Mouse (Mus musculus) intestine, postnatal 0 days (tissue): ENCODE results near the gene E330021D16Rik. TPM values are rescaled to one million over a fixed set of nuclear protein-coding genes. Genes with fewer than 3 reads are reported as not detected.

Experiments
- ATAC-seq: fragments of 200-750 bp; cut with Nextera tagmentation; 2 replicates; pipeline ENCODE4 v1.8.0; 2017; ENCODE audit warnings: mild to moderate bottlenecking, moderate TSS enrichment, moderate library complexity
- H3K27ac ChIP-seq: fragments of 300-500 bp; sonication (generic); 2 replicates; pipeline ENCODE4 v1.5.1; 2014; ENCODE audit warnings: mild to moderate bottlenecking, low read depth, low read length, moderate library complexity
- H3K27me3 ChIP-seq: fragments of 300-500 bp; sonication (generic); replicated peaks from 2 replicates; pipeline ENCODE4 v1.6.1; 2014; ENCODE audit warnings: low read length, mixed read lengths; ENCODE audit not compliant: control insufficient read depth, insufficient read depth
- H3K36me3 ChIP-seq: fragments of 300-500 bp; sonication (generic); 2 replicates; pipeline ENCODE4 v1.6.1; 2014; ENCODE audit warnings: mild to moderate bottlenecking, moderate library complexity; ENCODE audit not compliant: control insufficient read depth, insufficient read depth
- H3K4me1 ChIP-seq: fragments of 300-500 bp; sonication (generic); replicated peaks from 2 replicates; pipeline ENCODE4 v1.6.1; 2014; ENCODE audit warnings: antibody characterized with exemption, low read length, mixed read lengths; ENCODE audit not compliant: control insufficient read depth, insufficient read depth
- H3K4me2 ChIP-seq: fragments of 300-500 bp; sonication (generic); replicated peaks from 2 replicates; pipeline ENCODE4 v1.6.1; 2014; ENCODE audit warnings: low read depth, mild to moderate bottlenecking, moderate library complexity
- H3K4me3 ChIP-seq: fragments of 300-500 bp; sonication (generic); 2 replicates; pipeline ENCODE4 v1.5.1; 2014; ENCODE audit warnings: low read depth, low read length
- H3K9ac ChIP-seq: fragments of 300-500 bp; sonication (generic); 2 replicates; pipeline ENCODE4 v1.6.1; 2014; ENCODE audit warnings: mild to moderate bottlenecking, low read depth, low read length
- H3K9me3 ChIP-seq: fragments of 300-500 bp; sonication (generic); 2 replicates; pipeline ENCODE4 v1.6.1; 2016; ENCODE audit warnings: mixed run types; ENCODE audit not compliant: control insufficient read depth
- CTCF ChIP-seq: sonication (generic); IDR thresholded peaks from 2 replicates; pipeline ENCODE4 v1.5.1; 2016; ENCODE audit warnings: low read depth, mild to moderate bottlenecking, control low read depth, antibody characterized with exemption, moderate library complexity
- WGBS: fragments of 180-500 bp; shearing (Covaris S2); extraction: QIAGEN DNeasy Blood & Tissue Kit; methylation state at CpG from one replicate; pipeline ENCODE4 v1.1.7; 2014; 5-methylcytosine and 5-hydroxymethylcytosine counted together
- polyA plus RNA-seq: library from polyadenylated mRNA; unstranded; fragments of >200 nt; fragmentation: Nextera tagmentation; extraction: Ambion mirVana; gene quantifications from 2 replicates; pipeline ENCODE4 v1.2.1, GENCODE M21; 2015

E330021D16Rik gene
- polyA plus RNA-seq, 1 experiment from 2014 or later = not detected

DNA sequence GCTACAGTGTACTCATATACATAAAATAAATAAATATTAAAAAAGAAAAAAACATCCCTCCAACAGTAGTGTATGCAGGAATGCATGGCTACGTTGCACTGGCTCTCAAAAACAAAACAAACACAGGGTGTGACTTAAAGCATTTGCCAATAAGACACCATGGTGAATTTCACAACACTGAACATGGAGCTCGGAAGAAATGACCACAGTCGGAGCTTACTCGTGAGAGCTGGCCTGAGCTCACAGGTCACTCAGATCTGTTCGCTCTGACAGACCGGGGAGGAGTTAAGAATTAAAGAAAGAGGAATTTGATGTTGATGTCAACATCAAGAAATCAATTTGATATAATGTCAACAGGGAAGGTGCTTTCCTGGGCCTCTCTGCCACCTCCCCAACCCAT, 18.2 kb upstream of the E330021D16Rik start:
- Histone ChIP-seq H3K27me3 (no peaks in the 10 kb centered on the region), H3K4me1 (no peaks in the 10 kb centered on the region), H3K36me3 (no peaks in the 10 kb centered on the region), H3K4me3 (no peak overlapping the region), H3K4me2 (no peak overlapping the region), H3K27ac (no peak overlapping the region), H3K9me3 (no peaks in the 10 kb centered on the region), H3K9ac (no peak overlapping the region)
- 90% methylated on average over 6 of the region's 6 CpGs for WGBS
- no peak for TF ChIP-seq CTCF
- ATAC-seq = no peak

DNA sequence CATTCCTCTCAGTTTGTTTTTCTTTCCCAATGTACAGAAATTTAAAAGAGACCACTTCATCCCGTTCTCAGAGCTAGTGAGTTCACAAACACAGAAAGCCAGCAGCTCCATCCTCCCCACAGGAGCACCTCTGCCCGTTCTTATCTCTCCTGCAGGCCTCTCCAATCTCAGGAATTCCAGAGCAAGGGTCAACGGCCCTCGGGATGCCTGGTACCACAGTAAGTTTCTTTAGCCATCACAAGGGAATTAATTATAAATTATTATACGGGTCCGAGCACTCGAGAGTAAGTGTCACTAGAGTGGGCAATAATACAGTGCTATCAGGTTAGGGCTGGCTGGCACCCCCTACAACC, 16.5 kb upstream of the E330021D16Rik start:
- no peak for ATAC-seq
- Histone ChIP-seq H3K27ac (no peak overlapping the region), H3K36me3 (no peaks in the 10 kb centered on the region), H3K4me2 (no peak overlapping the region), H3K4me1 (no peaks in the 10 kb centered on the region), H3K4me3 (no peak overlapping the region), H3K9me3 (no peaks in the 10 kb centered on the region), H3K27me3 (no peaks in the 10 kb centered on the region), H3K9ac (no peak overlapping the region)
- 12% methylated on average over 7 of the region's 7 CpGs for WGBS
- no peak for TF ChIP-seq CTCF

DNA sequence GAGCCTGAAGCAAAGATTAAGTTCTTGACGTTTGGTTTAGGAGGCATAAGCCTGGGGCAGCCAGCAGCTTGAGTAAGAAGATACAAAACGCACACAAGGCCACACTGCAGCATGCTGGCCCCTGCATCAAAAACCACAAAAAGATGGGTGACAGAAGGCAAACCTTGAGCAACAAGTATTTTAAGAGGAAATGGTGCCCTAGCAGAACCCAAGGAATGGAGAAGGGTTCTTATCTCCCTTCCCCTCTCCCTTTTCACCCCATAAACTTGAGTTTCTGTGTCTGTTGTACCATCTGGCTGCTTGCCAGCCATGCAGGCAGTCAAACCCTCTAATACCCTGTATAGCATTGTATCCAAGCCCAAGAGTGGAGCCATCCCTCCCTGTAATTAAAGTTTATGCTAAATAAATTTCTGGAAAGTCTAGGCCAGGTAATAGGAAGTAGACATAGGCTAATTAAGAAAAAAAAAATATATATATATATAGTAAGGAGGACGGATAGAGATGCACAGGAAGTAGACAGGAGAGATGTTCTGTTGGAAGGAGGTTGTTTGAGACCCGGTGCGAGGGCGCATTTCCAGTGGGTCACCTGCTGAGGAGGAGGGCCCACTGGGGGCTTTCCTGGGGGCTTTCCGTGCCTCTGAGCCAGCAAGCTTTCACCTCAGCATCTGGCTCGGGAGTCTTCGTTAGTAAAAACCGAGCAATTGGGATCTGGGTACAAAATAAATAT, 16.0 kb upstream of the E330021D16Rik start:
- H3K36me3 ChIP-seq = no peaks in the 10 kb centered on the region
- H3K4me1 ChIP-seq = no peaks in the 10 kb centered on the region
- no peak for TF ChIP-seq CTCF
- ATAC-seq = no peak
- H3K27ac ChIP-seq = no peak overlapping the region
- no peaks in the 10 kb centered on the region for H3K27me3 ChIP-seq
- no peak overlapping the region for H3K4me3 ChIP-seq
- no peaks in the 10 kb centered on the region for H3K9me3 ChIP-seq
- H3K4me2 ChIP-seq = no peak overlapping the region
- H3K9ac ChIP-seq = no peak overlapping the region
- 43% methylated on average over 10 of the region's 10 CpGs for WGBS

DNA sequence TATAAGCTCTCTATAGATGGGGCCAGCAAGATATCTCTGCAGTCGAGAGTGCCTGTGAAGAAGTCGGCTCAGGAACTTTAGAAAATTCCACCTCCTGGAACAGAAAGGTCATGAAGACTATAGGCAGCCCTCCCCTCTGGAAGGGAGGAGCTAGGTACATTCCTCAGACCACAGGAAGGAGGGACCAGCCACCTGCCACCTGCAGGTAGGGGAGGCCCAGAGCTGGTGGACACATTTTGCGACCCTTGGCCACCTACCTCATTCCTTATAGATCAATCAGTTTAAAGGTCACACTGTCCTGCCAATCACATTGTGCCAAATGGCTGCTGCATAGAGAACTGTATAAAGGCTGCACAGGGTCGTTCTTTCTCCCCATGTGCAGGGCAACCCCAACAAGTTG, 14.1 kb upstream of the E330021D16Rik start:
- H3K27ac ChIP-seq = no peak overlapping the region
- peak; percentile 42 for TF ChIP-seq CTCF
- no peaks in the 10 kb centered on the region for H3K36me3 ChIP-seq
- no peak overlapping the region for H3K4me3 ChIP-seq
- 22% methylated on average over 4 of the region's 4 CpGs for WGBS
- H3K9ac ChIP-seq = no peak overlapping the region
- H3K27me3 ChIP-seq = no peaks in the 10 kb centered on the region
- no peaks in the 10 kb centered on the region for H3K9me3 ChIP-seq
- peak; percentile 84 for ATAC-seq
- H3K4me1 ChIP-seq = no peaks in the 10 kb centered on the region
- no peak overlapping the region for H3K4me2 ChIP-seq

DNA sequence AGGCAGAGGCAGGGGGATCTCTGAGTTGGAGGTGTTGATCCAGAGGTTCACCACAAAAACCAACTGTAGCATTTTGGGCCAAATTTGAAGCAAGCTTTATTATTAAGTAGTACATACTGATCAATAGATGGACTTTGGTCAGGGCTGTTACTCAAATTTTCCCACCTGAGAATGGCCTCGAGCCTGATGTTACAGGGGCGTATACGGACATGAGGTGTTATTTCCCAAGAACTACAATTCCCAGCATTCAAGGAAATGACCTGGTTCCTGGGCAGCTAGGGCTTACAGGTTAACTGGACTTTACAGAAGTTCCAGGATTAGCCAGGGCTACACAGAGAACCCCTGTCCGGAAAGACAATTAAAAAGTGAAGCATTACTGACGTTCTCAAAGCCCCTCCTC, 13.0 kb upstream of the E330021D16Rik start:
- no peaks in the 10 kb centered on the region for H3K9me3 ChIP-seq
- H3K4me1 ChIP-seq = no peaks in the 10 kb centered on the region
- WGBS = 72% methylated on average over 5 of the region's 5 CpGs
- ATAC-seq = no peak
- H3K27me3 ChIP-seq = no peaks in the 10 kb centered on the region
- H3K4me2 ChIP-seq = no peak overlapping the region
- H3K4me3 ChIP-seq = no peak overlapping the region
- no peak for TF ChIP-seq CTCF
- no peaks in the 10 kb centered on the region for H3K36me3 ChIP-seq
- no peak overlapping the region for H3K27ac ChIP-seq
- no peak overlapping the region for H3K9ac ChIP-seq

DNA sequence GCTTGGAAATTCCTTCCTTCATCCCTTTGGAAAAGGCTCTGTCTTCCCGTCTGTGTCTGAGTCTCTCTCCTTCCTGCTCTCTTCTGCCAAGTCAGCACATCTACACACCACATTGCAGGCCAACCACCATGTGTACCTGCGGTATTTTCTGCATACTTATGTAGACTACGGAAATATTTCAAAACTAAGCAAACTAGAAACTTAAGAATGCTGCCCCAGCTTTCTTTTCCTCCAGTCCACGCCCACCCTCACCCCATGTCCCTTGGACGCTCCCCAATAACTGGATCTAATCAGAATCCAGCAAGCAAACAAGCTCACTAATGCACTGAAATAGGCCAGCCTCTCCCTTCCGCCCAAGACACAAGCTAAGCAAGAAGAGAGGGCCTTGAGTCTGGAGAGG, 11.9 kb upstream of the E330021D16Rik start:
- no peak for ATAC-seq
- Histone ChIP-seq H3K36me3 (no peaks in the 10 kb centered on the region), H3K4me1 (no peaks in the 10 kb centered on the region), H3K4me2 (no peak overlapping the region), H3K27me3 (no peaks in the 10 kb centered on the region), H3K4me3 (no peak overlapping the region), H3K27ac (no peak overlapping the region), H3K9ac (no peak overlapping the region), H3K9me3 (no peaks in the 10 kb centered on the region)
- no peak for TF ChIP-seq CTCF
- WGBS = 53% methylated on average over 6 of the region's 6 CpGs

DNA sequence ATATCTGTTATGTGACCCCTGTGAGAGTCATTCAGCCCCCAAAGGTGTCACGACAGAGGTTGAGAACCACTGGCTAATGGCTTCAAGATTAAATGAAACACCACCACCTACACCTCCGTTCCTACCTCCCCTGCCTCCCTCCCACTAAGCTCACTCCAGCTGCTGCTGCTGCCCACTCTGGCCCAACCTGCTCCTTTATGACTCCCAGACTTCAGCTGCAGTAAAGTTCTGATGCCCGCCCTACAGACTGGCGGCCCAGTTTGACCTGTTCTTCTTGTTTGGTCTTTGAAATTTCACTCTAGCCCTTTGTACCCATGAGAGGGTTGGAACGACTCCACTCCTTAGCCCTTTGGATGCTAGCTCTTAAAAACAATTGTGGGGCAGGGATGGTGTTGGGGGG, 10.6 kb upstream of the E330021D16Rik start:
- 50% methylated on average over 5 of the region's 5 CpGs for WGBS
- Histone ChIP-seq H3K4me1 (no peaks in the 10 kb centered on the region), H3K9me3 (no peaks in the 10 kb centered on the region), H3K9ac (no peak overlapping the region), H3K27me3 (no peaks in the 10 kb centered on the region), H3K27ac (no peak overlapping the region), H3K36me3 (no peaks in the 10 kb centered on the region), H3K4me2 (no peak overlapping the region), H3K4me3 (no peak overlapping the region)
- TF ChIP-seq CTCF = no peak
- 0 out of 2 replicates have a peak, but pooled peaks have one; percentile 16 for ATAC-seq
